Mouse (Mus musculus): ENCODE data around the gene Sec24c. TPM values are rescaled to one million over a fixed set of nuclear protein-coding genes. Genes with fewer than 3 reads are reported as not detected.
A peak's percentile ranks its signal among the peaks of the same experiment; 100 is the strongest.
"Not testable (repeated sequence)": the region's sequence is repeated elsewhere in the genome, so short reads cannot be mapped to it uniquely, and the experiment has no call there.

The Sec24c gene
- total RNA-seq, 2 experiments from 2014 or later: 88.3 to 121 TPM

DNA sequence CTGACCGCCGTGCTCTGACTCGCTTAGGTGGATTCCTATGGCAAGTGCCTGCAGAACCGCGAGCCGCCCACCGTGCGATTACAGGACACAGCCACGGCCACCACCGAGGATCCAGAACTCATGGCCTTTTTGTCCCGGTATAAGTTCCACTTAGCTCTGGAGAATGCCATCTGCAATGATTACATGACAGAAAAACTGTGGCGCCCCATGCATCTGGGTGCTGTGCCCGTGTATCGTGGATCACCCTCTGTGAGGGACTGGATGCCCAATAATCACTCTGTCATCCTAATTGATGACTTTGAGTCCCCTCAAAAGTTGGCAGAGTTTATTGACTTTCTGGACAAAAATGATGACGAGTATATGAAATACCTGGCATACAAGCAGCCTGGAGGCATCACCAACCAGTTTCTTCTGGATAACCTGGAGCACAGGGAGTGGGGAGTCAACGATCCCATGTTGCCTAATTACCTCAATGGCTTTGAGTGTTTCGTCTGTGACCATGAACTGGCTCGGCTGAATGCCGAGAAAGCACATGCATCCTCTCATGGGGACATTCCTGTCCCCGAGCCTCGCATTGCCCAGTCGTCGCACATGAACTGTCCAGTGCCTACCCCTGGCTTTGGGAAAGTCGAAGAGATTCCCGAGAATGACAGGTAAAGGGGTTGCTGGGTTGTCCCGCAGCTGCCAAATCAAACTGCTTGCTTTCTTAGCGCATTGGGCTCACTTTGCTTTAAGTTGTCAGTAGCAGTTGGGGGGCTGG lies 21.8 kb downstream of the Sec24c start:
- no peak for ATAC-seq (replicated peaks; ENCODE audit: poor library complexity, severe bottlenecking)

DNA sequence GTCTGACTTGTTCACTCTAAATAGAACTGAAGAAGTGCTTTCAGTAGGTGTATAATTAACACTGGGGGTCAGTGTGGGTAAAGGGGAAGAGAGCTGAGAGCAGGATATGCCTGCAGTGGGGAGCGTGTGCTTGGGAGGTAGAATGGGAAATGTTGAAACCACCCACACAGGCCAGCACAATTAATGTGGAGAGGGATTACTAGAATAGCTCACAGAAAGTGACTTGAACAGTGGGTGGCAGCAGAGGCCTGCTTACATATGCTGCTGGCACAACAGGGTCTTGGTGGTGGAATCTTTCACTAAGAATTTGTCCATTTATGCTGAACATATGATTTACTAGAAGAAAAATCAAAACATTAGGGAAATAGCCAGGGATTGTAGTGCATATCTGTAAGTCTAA lies 22.9 kb downstream of the Sec24c start:
- peak; percentile 70 for ATAC-seq (replicated peaks; ENCODE audit: poor library complexity, severe bottlenecking)

DNA sequence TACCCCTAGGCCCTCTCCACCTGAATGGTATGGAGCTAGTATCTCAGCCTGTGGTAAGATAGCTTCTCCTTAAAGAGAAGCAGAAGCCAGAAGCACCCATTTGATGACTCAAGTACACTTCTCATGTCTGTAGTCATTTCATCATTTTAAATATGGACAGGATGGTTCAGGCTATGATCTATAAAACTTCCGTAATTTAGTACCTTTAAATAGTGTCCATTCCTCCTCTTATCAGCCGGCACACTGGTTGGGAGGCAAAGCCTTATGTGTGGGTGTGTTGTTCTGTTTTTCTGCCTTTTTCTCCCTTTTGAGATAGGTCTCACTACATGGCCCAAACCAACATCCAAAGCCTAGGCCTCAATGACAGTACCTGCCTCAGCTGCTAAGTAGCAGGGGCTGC lies 24.4 kb downstream of the Sec24c start:
- ATAC-seq (replicated peaks; ENCODE audit: poor library complexity, severe bottlenecking): no peak

DNA sequence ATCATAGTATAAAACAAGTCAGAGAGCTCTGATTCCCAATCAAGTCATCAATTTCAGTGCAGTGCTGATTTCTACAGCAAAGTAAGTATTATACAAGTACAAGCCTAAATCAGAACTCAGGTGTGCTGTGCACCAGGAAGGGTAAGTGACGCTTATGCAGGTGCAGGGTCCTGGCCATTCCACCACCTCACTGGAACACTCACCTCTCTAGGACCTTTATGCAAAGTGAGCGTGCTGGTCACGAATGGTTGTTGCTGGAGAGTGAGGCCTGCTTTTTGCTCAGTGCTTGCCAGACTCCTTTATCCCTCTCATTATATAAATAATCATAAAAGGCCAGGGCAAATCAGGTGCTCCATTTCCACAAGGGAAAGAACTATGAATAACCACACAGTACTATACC lies 26.3 kb downstream of the Sec24c start:
- no peak for ATAC-seq (replicated peaks; ENCODE audit: poor library complexity, severe bottlenecking)

DNA sequence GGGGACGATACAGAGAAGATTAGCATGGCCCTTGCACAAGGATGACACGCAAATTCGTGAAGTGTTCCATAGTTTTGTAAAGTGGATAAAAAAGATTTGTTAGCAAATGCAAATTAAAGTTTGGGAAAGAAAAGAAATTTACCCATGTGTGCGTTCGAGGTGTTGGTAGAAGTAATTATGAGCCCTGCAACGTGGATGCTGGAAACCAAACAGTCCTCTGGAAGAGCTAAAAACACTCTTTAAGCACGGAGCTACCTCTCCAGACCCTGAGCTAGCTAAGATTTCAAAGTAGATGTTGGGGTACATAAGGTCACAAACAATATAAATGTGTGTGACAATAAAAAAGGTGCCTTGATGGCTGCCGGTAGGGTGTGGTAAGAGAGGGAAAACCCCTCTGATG lies 27.4 kb downstream of the Sec24c start:
- no peak for ATAC-seq (replicated peaks; ENCODE audit: poor library complexity, severe bottlenecking)

DNA sequence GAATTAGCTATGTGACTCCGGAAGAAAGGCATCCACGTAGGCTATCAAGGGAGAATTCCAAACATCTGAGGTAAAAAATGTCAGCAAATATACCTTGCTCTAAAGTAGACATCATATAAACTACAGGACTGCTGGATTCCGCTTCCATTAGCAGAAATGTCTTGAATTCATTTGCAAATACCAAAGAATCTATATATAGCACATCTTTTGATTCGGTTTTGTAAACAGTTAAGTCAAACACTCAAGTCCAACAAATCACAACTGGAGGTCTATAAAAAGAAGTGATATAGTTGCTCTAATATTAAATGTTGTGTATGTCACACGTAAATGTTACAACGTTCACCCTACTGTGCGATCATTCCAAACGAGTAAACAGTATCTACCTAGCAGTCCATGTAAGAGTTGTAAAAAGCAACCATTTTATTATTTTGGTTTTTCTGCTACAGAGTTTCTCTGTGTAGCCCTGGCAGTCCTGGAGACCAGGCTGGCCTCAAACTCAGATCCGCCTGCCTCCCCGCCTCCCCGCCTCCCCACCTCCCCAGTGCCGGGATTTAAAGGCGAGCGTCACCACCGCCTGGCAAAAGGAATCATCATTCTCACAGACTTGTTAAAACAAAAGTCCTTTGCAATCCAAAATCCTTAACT lies 28.1 kb downstream of the Sec24c start:
- no peak for ATAC-seq (replicated peaks; ENCODE audit: poor library complexity, severe bottlenecking)

DNA sequence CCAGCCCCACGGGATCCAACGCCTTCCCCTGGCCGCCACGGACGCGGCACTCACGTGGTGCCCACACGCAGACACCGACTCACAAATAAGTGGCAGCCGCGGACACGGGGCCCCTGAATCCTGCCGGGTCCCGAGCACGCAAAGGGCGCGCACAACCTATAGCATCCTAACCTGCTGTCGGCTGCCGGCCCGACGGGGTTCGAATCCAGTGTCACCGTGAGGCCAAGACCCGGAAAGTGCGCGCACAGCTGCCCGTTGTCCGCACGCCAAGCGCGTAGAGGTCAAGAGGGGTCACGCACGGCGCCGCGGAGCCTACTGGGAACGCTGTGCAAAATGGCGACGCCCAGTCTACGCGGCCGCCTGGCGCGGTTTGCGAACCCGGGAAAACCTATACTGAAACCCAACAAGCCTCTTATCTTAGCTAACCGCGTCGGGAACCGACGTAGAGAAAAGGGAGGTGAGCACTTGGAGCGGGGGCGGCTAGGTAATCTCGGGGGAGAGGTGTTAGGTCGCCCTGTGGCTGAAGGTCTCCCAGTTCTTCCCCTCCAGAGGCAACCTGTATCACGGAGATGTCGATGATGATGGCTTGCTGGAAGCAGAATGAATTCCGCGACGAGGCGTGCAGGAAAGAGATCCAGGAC lies 28.8 kb downstream of the Sec24c start, which contains the start of gene Chchd1:
Chchd1 (plus strand) TSS at position 266 of the 641 bp plus-strand sequence.
- peak; percentile 85 for ATAC-seq (replicated peaks; ENCODE audit: poor library complexity, severe bottlenecking)

DNA sequence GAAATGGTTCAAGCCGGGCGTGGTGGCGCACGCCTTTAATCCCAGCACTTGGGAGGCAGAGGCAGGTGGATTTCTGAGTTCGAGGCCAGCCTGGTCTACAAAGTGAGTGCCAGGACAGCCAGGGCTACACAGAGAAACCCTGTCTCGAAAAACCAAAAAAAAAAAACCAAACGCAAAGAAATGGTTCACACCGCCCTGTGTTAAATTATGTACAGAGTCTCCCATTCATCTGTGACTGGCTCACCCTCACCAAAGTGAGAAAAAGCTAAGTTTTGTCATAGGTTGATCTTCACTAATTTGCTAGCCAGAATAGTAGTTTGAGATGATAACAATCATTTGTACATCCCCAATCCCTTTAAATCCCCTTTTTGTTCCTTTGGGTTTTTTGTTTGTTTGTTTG lies 29.4 kb downstream of the Sec24c start:
- not testable (repeated sequence) for ATAC-seq (replicated peaks; ENCODE audit: poor library complexity, severe bottlenecking)

DNA sequence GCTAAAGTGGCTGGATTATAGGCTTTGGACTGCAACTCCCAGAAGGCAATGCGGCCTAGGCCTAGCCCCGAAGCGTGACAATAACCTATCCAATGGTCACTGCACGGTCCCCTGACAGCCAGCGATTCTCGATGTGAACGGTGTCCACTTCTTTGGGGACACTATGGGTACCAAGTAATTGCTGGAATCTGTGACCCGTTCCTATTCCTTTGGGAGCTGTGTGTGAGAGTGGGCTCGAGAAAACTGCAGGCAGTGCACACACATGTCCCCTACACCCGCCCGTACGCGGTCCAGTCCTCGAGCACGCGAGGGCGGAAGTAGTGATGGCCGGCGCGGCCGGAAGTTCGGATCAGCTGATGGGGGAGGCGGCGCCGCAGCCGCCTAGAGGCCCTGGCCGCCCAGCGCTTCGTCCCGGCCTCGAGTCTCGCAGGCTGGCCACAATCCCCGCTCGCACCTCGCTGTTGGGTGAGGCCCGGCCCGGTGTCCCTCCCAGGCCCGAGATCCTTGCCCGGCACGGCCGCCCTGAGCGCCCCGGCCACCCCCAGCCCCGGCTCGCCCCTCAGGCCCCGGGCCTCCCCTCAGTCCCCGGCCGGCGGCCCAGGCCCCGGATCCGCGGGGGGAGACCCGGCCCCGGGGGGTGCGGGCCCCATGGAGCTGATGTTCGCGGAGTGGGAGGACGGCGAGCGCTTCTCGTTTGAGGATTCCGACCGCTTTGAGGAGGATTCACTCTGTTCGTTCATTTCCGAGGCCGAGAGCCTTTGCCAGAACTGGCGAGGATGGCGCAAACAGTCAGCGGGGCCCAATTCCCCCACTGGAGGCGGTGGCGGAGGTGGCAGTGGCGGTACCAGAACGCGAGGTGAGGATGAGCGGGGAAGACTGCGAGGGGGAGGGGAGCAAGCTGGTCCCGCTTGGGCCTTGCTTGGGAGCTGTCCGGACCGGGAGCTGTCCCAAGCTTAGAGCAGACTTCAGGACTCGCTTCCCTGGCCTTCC lies 33.4 kb downstream of the Sec24c start, which contains the start of gene Zswim8:
Zswim8 (plus strand) TSS at position 352 of the 990 bp plus-strand sequence.
- ATAC-seq (replicated peaks; ENCODE audit: poor library complexity, severe bottlenecking): peak; percentile 73

DNA sequence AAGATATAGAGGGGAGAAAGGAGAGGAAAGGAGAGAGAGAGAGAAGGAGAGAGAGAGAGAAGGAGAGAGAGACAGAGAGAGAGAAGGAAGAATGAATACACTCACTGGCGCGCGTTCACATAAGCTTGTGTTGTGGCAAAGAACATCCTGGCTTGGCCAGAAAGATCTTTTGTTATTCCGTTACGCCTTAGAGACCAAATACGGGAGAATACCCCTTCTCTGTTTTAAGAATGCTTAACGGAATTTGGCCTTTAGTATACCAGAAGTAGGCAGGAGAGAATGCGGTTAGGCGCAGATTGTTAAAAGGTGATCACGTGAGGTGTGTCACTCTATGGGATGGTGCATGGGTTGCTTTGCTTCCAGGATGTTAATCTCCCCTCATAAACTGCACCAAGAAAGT lies 34.1 kb downstream of the Sec24c start:
- no peak for ATAC-seq (replicated peaks; ENCODE audit: poor library complexity, severe bottlenecking)

DNA sequence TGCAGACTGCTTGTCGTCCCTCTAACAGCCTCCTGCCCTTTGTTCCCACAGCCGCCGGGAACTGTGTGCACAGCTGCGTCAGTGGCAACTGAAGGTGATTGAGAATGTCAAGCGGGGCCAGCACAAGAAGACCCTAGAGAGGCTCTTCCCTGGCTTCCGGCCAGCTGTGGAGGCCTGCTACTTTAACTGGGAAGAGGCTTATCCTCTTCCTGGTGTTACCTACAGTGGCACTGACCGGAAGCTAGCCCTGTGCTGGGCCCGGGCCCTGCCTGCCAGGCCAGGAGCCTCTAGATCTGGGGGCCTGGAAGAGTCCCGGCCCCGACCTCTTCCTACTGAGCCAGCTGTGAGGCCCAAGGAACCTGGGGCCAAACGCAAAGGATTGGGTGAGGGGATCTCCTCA lies 39.7 kb downstream of the Sec24c start:
- no peak for ATAC-seq (replicated peaks; ENCODE audit: poor library complexity, severe bottlenecking)

DNA sequence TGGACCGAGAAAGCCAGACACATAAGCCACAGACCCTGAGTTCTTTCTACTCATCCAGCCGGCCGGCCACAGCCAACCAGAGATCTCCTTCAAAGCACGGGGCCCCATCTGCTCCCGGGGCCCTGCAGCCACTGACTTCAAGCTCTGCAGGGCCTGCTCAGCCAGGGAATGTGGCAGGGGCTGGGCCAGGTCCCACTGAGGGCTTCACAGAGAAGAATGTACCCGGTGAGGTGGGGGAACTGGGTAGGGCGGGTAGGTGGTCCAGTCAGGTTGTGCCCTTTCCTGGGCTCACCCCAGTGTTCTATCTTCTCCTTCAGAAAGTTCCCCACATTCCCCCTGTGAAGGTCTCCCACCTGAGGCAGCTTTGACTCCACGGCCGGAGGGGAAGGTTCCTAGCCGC lies 44.3 kb downstream of the Sec24c start:
- no peak for ATAC-seq (replicated peaks; ENCODE audit: poor library complexity, severe bottlenecking)

DNA sequence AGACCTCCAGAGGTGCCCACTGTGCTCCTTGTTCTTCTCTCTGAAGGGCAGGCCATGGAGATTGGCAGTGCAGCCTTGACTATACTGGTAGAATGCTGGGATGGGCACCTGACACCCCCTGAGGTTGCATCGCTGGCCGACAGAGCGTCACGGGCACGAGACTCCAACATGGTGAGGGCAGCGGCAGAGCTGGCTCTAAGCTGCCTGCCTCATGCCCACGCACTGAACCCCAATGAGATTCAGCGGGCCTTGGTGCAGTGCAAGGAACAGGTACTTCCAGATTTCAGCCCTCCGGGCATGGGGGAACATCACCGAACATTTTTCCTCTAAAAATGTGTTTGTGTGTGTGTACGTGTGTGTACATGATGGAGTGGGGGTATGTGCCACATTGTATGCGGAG lies 45.7 kb downstream of the Sec24c start:
- ATAC-seq (replicated peaks; ENCODE audit: poor library complexity, severe bottlenecking): no peak

DNA sequence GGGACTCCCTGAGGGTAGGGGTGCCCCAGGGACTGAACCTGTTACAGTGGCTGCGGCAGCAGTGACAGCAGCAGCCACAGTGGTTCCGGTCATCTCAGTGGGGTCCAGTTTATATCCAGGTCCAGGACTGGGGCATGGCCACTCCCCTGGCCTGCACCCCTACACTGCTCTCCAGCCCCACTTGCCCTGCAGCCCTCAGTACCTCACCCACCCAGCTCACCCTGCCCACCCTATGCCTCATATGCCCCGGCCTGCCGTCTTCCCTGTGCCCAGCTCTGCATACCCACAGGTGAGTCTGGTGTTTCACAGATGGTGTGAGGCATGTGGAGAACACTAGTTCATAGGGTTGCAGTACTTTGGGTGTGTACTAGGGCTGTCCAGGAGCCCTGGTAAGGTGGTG lies 47.3 kb downstream of the Sec24c start:
- no peak for ATAC-seq (replicated peaks; ENCODE audit: poor library complexity, severe bottlenecking)

DNA sequence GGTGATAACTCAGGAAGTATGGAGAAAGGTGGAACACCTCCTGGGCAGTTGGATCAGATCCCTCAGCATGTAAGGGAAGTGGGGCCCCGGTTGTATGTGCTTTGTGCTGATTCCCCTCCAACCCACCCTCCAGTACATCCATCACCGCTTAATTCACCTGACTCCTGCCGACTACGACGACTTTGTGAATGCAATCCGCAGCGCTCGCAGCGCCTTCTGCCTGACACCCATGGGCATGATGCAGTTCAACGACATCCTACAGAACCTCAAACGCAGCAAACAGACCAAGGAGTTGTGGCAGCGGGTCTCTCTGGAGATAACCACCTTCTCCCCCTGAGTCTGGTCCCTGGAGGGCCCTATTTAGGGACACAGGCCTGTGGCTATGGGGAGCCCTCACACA lies 48.9 kb downstream of the Sec24c start:
- ATAC-seq (replicated peaks; ENCODE audit: poor library complexity, severe bottlenecking): no peak

DNA sequence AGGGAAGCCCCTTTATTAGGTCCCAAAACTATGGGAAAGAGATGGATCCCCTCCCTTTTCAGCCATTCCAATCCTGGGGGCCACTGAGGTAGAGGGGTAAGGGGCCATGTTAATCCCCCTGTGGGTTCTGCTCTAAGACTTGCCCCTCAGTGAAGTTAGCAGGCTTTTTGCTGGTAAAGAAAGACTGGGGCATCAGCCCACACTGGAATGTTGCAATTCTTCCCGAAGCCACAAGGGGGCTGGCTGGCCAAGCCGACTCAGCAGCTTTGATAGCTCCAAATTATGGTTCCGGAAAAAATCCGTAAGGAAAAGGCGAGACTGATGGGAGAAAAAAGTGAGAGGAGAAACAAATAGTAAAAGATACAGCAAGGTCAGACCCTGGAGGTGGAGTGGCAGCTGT lies 49.9 kb downstream of the Sec24c start:
- ATAC-seq (replicated peaks; ENCODE audit: poor library complexity, severe bottlenecking): no peak; the same call in 1 of the 2 replicates

DNA sequence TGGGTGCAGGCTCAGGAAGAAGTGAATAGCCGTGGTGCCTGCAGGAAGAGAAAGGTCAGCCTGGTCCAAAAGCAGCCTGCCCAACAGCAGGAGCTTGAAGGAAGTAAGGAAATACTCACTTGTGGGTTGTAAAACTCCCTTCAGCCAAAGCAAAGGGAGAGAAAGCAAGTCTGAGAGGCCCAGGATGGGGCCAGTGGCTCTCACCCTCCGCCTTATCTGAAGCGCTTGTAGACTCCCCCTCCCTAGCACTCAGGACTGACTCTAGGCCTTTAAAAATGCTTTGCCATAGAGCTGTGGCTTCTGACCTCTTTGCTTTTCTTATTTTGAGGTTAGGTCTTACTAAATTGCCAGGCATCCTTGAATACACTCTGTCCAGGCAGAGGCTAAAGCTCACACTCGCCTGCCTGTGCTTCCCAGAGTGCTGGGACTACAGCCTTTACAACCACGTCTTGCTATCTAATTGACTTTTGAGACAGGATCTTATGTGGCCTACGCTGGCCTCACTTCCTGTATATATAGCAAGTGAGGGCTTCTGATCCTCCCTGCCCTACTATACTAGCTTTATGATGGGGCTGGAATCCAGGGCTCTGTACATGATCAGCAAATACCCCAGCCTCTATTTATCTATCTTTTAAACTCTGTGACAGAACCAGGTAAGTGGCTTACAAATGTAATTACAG lies 51.7 kb downstream of the Sec24c start:
- ATAC-seq (replicated peaks; ENCODE audit: poor library complexity, severe bottlenecking): no peak

DNA sequence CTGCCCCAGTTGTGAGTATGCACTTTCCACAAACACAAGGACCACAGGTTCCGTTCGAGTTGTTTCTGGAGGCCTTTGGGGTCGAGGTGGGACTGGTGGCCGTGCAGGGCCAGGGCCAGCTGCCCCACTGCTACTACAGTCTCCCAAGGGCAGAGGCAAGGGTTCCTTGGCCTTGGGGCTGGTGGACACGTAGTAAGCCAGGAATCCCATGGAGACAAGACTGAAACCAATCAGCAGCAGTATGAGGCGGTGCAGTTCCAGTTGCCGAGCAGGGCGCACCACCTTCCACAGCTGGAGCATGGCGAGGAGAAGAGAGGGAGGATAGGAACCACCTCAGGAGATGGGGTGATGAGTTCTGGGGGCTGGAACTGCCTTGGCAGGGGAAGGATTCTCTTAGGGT lies 55.8 kb downstream of the Sec24c start:
- ATAC-seq (replicated peaks; ENCODE audit: poor library complexity, severe bottlenecking): no peak

DNA sequence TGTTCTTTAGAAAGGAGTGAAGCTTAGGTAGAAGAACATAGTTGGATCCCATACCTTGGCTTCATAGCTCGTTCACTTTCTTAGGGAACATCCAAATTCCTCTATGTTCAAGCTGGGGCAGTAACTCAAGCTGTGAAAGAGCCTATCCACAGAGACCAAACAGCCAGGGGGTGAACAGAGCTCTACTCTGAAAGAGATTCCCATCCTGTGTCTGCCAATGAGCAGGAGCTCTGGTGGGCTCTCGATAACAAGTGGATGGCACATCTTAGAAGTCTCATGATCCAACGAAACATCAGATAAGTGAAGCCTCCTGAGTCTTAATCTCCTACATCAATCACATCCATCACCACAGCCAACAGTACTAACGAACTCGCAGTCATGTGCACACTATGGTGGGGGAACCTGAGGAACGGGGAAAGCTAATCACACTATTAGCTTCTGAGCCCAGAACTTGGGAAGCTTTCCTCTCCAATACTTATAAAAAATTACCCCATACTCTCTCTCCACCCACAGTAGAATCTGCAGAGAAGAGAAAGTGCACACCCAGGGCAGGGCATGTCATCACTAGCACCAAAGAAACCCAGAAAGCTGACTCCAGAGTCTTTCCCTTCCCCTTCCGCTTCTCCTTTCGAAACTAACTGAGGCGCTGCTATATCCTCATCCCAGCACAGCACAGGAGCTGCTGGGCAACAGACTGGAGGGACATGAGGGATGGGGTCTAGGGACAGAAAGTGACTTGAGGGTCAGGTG lies 56.9 kb downstream of the Sec24c start:
- ATAC-seq (replicated peaks; ENCODE audit: poor library complexity, severe bottlenecking): peak; percentile 13; the same call in 1 of the 2 replicates

Data from granulocyte monocyte progenitor cell, adult 5-6 weeks (primary cell).